Mouse (Mus musculus) cerebellum, postnatal 14 days (tissue): Measurements from ENCODE around the gene Me3.

ENCODE experiments used
- DNase-seq, 2 experiments: peaks; one replicate each; pipeline ENCODE4 v3.0.0; 2021; ENCODE audit warnings: mixed read lengths in 2 of 2

The Me3 gene

GRCm38 (mm10) chr7:89835566-89835965, 203.4 kb downstream of the Me3 start:
- peak; percentile 73 for DNase-seq

GRCm38 (mm10) chr7:89836676-89837075, 204.5 kb downstream of the Me3 start:
- no peak for DNase-seq

GRCm38 (mm10) chr7:89837841-89838240, 205.6 kb downstream of the Me3 start:
- DNase-seq, result no peak

GRCm38 (mm10) chr7:89839721-89840120, 207.5 kb downstream of the Me3 start:
- no peak for DNase-seq

- DNase-seq, result peak; percentile 94
These were observed 209.6 kb downstream of the Me3 start for GRCm38 (mm10) chr7:89841670-89842403.

- DNase-seq, result no peak
These were observed 210.2 kb downstream of the Me3 start for GRCm38 (mm10) chr7:89842404-89842715.

- no peak for DNase-seq
These were observed 210.9 kb downstream of the Me3 start for GRCm38 (mm10) chr7:89843121-89843520.

GRCm38 (mm10) chr7:89843533-89843932, 211.3 kb downstream of the Me3 start:
- peak; percentile 57 to 79 for DNase-seq

GRCm38 (mm10) chr7:89845669-89846068, 213.5 kb downstream of the Me3 start:
- peak in 1 of 2 experiments; percentile 24 for DNase-seq

- DNase-seq, result no peak
These were observed 218.3 kb downstream of the Me3 start for GRCm38 (mm10) chr7:89850510-89850909.

GRCm38 (mm10) chr7:89852158-89853095, 220.2 kb downstream of the Me3 start:
- DNase-seq, result peak in 1 of 2 experiments; percentile 24

GRCm38 (mm10) chr7:89853131-89853530, 220.9 kb downstream of the Me3 start:
- DNase-seq, result peak; percentile 41 to 50

GRCm38 (mm10) chr7:89855196-89855595, 223.0 kb downstream of the Me3 start:
- no peak for DNase-seq

- DNase-seq, result no peak
These were observed 224.4 kb downstream of the Me3 start for GRCm38 (mm10) chr7:89856440-89857217.

GRCm38 (mm10) chr7:89864769-89865168, 232.6 kb downstream of the Me3 start:
- DNase-seq, result no peak

- DNase-seq, result no peak
These were observed 235.0 kb downstream of the Me3 start for GRCm38 (mm10) chr7:89867221-89867620.

GRCm38 (mm10) chr7:89879686-89880085, 247.5 kb downstream of the Me3 start:
- no peak for DNase-seq

GRCm38 (mm10) chr7:89884551-89884950, 252.4 kb downstream of the Me3 start:
- no peak for DNase-seq

- no peak for DNase-seq
These were observed 259.2 kb downstream of the Me3 start for GRCm38 (mm10) chr7:89891412-89891811.

GRCm38 (mm10) chr7:89891856-89892255, 259.7 kb downstream of the Me3 start:
- DNase-seq, result peak; percentile 38 to 65

GRCm38 (mm10) chr7:89903007-89903406, 270.8 kb downstream of the Me3 start:
- DNase-seq, result no peak

- no peak for DNase-seq
These were observed 271.5 kb downstream of the Me3 start, which contains the start of gene Ccdc81 for GRCm38 (mm10) chr7:89903442-89904343. Ccdc81 (minus strand) TSS chr7:89903629.
